Mouse (Mus musculus): ENCODE results near the gene Galnt9.

GRCm38 (mm10) chr5:110639459-110639858, 95.3 kb downstream of the Galnt9 start:
- no peak for TF ChIP-seq GATA1 (IDR thresholded peaks at IDR 0.05; ENCODE audit: borderline replicate concordance, low read length)
- TF ChIP-seq FLI1 (IDR thresholded peaks at IDR 0.05; ENCODE audit: low read length), result no peak

Data from megakaryocyte, embryonic 14.5 days (primary cell).